Comparison of ENCODE assay signal across 33 mouse cellular contexts in genomic region chr8:84684537-84684936, GRCm38 (mm10). TPM values are rescaled to one million over a fixed set of nuclear protein-coding genes. Genes with fewer than 3 reads are reported as not detected.
DNase-seq lines count a peak whose midpoint lies in the region; ATAC-seq and TF ChIP-seq lines count a peak whose summit lies in the region.
"Had no signal": no experiment of that assay in that cellular context is flagged by ENCODE, and none has a peak within 500 bp of the region (broad histone marks: within the 10 kb centered on the region; RNA-seq: fewer than 3 reads in every experiment).

No protein-coding gene starts in this region.

- no peak for TF ChIP-seq CTCF in layer of hippocampus, adult 2 months (conservative IDR thresholded peaks at IDR 0.05)

- no peak overlapping the region for H3K4me3 ChIP-seq in forebrain, embryonic 13.5 days
- no peak overlapping the region for H3K4me3 ChIP-seq in forebrain, embryonic 14.5 days (ENCODE audit: low read depth, low read length)
- H3K4me3 ChIP-seq in layer of hippocampus, adult 2 months = no peak overlapping the region
- no peak overlapping the region for H3K4me3 ChIP-seq in neural tube, embryonic 12.5 days
- no peak overlapping the region for H3K4me3 ChIP-seq in neural tube, embryonic 15.5 days (replicated peaks)
- H3K4me3 ChIP-seq: embryonic facial prominence, embryonic 12.5 days; heart, embryonic 15.5 days; kidney, embryonic 15.5 days; liver, embryonic 15.5 days; lung, embryonic 15.5 days; midbrain, embryonic 12.5 days; stomach, embryonic 15.5 days had no signal

- H3K4me2 ChIP-seq in forebrain, embryonic 13.5 days = peak overlapping the region; percentile 95; the same call in 1 of the 2 replicates
- no peak overlapping the region for H3K4me2 ChIP-seq in forebrain, embryonic 14.5 days (ENCODE audit: low read length)
- peak overlapping the region; percentile 89; the same call in 1 of the 2 replicates for H3K4me2 ChIP-seq in neural tube, embryonic 12.5 days (replicated peaks)
- H3K4me2 ChIP-seq in neural tube, embryonic 15.5 days = no peak overlapping the region
- H3K4me2 ChIP-seq: embryonic facial prominence, embryonic 12.5 days; heart, embryonic 15.5 days; kidney, embryonic 15.5 days; liver, embryonic 15.5 days; lung, embryonic 15.5 days; midbrain, embryonic 12.5 days; stomach, embryonic 15.5 days had no signal

- H3K9me3 ChIP-seq in forebrain, embryonic 13.5 days (replicated peaks) = no peaks in the 10 kb centered on the region
- no peaks in the 10 kb centered on the region for H3K9me3 ChIP-seq in forebrain, embryonic 14.5 days (replicated peaks; ENCODE audit: control insufficient read depth, low read length)
- no peaks in the 10 kb centered on the region for H3K9me3 ChIP-seq in neural tube, embryonic 12.5 days
- H3K9me3 ChIP-seq in neural tube, embryonic 15.5 days (replicated peaks) = no peaks in the 10 kb centered on the region
- H3K9me3 ChIP-seq: embryonic facial prominence, embryonic 12.5 days; heart, embryonic 10.5 days; heart, embryonic 15.5 days; kidney, embryonic 15.5 days; liver, embryonic 15.5 days; lung, embryonic 15.5 days; midbrain, embryonic 12.5 days; stomach, embryonic 15.5 days had no signal

- H3K27me3 ChIP-seq in forebrain, embryonic 13.5 days = no peaks in the 10 kb centered on the region
- H3K27me3 ChIP-seq in forebrain, embryonic 14.5 days (replicated peaks; ENCODE audit: control insufficient read depth, insufficient read depth, low read length) = no peaks in the 10 kb centered on the region
- no peaks in the 10 kb centered on the region for H3K27me3 ChIP-seq in neural tube, embryonic 12.5 days (replicated peaks)
- no peaks in the 10 kb centered on the region for H3K27me3 ChIP-seq in neural tube, embryonic 15.5 days (replicated peaks)
- H3K27me3 ChIP-seq: embryonic facial prominence, embryonic 12.5 days; heart, embryonic 15.5 days; kidney, embryonic 15.5 days; liver, embryonic 15.5 days; lung, embryonic 15.5 days; midbrain, embryonic 12.5 days; stomach, embryonic 15.5 days had no signal

- no peak for DNase-seq in forebrain, embryonic 14.5 days (ENCODE audit: low spot score)
- DNase-seq in layer of hippocampus, adult 2 months (ENCODE audit: low spot score in 2 of 2) = no peak
- DNase-seq in layer of hippocampus, adult 9-11 months = no peak
- no peak for DNase-seq in neural tube, embryonic 10.5 days (ENCODE audit: extremely low spot score, low spot score)
- DNase-seq in heart, postnatal 36 days = no peak
- DNase-seq: adrenal gland, adult 2 months; adrenal gland, postnatal 36 days; cerebellum, adult 18-20 months; cerebellum, postnatal 36 days; embryo, embryonic 11 days; gastrocnemius, postnatal 14 days; heart, postnatal 4 days; kidney, adult 11 months; kidney, postnatal 25 days; liver; lung, postnatal 36 days; right cerebral cortex, postnatal 25 days had no signal

- peaks cover 10% of the 10 kb centered on the region for H3K36me3 ChIP-seq in forebrain, embryonic 13.5 days (ENCODE audit: poor library complexity, severe bottlenecking)
- peaks cover 16% of the 10 kb centered on the region for H3K36me3 ChIP-seq in forebrain, embryonic 14.5 days (ENCODE audit: control insufficient read depth, insufficient read depth, low read length)
- H3K36me3 ChIP-seq in neural tube, embryonic 12.5 days = peaks cover 10% of the 10 kb centered on the region
- 0 out of 2 replicates have a peak, but pooled peaks cover 5% of the 10 kb centered on the region for H3K36me3 ChIP-seq in neural tube, embryonic 15.5 days
- H3K36me3 ChIP-seq: heart, embryonic 15.5 days had no signal

- H3K4me1 ChIP-seq in forebrain, embryonic 13.5 days = peaks cover 54% of the 10 kb centered on the region
- peaks cover 24% of the 10 kb centered on the region for H3K4me1 ChIP-seq in forebrain, embryonic 14.5 days (ENCODE audit: control insufficient read depth, insufficient read depth, low read length)
- peaks cover 38% of the 10 kb centered on the region for H3K4me1 ChIP-seq in neural tube, embryonic 12.5 days
- peaks cover 50% of the 10 kb centered on the region for H3K4me1 ChIP-seq in neural tube, embryonic 15.5 days

- 51% methylated on average over 3 of the region's 3 CpGs for WGBS in forebrain, embryonic 13.5 days
- 42% methylated on average over 3 of the region's 3 CpGs for WGBS in forebrain, embryonic 14.5 days
- 23% methylated on average over 3 of the region's 3 CpGs for WGBS in neural tube, embryonic 12.5 days
- 24% methylated on average over 3 of the region's 3 CpGs for WGBS in neural tube, embryonic 15.5 days

- no peak for ATAC-seq in forebrain, embryonic 13.5 days
- no peak for ATAC-seq in forebrain, embryonic 14.5 days
- ATAC-seq in neural tube, embryonic 12.5 days (ENCODE audit: low FRiP score, low read depth) = no peak
- no peak for ATAC-seq in neural tube, embryonic 15.5 days (ENCODE audit: low FRiP score)
- ATAC-seq: activated CD4-positive, CD25-positive, alpha-beta regulatory T cell, adult 4 months; CD4-positive, CD25-positive, alpha-beta regulatory T cell, adult 4 months; inflammation-experienced regulatory T-cells, adult 6 months had no signal

- H3K9ac ChIP-seq in forebrain, embryonic 13.5 days = no peak overlapping the region
- no peak overlapping the region for H3K9ac ChIP-seq in forebrain, embryonic 14.5 days (ENCODE audit: low read length)
- no peak overlapping the region for H3K9ac ChIP-seq in neural tube, embryonic 12.5 days
- no peak overlapping the region for H3K9ac ChIP-seq in neural tube, embryonic 15.5 days (replicated peaks)
- H3K9ac ChIP-seq: heart, embryonic 15.5 days; kidney, embryonic 15.5 days; liver, embryonic 15.5 days; lung, embryonic 15.5 days; midbrain, embryonic 12.5 days; stomach, embryonic 15.5 days had no signal

- intact Hi-C loops in heart, postnatal 36 days (cut with DNase I) = no loop called here

- no peak overlapping the region for H3K27ac ChIP-seq in forebrain, embryonic 13.5 days
- no peak overlapping the region for H3K27ac ChIP-seq in forebrain, embryonic 14.5 days (ENCODE audit: low read depth, low read length)
- peak overlapping the region; percentile 97 for H3K27ac ChIP-seq in layer of hippocampus, adult 2 months
- no peak overlapping the region for H3K27ac ChIP-seq in neural tube, embryonic 12.5 days
- H3K27ac ChIP-seq in neural tube, embryonic 15.5 days (replicated peaks) = 0 out of 2 replicates have a peak overlapping the region, but pooled peaks have one; percentile 55
- H3K27ac ChIP-seq: embryonic facial prominence, embryonic 12.5 days; heart, embryonic 10.5 days; heart, embryonic 15.5 days; kidney, embryonic 15.5 days; lung, embryonic 15.5 days; midbrain, embryonic 12.5 days; stomach, embryonic 15.5 days had no signal

RNA-seq across cellular contexts. Expression of gene Trmt1, which starts 1.6 kb away (rescaled TPM):
- polyA plus RNA-seq in forebrain, embryonic 13.5 days (2015; fragmentation: Nextera tagmentation; extraction: Ambion mirVana) = 53.5 and 59.1 TPM in 2 replicates
- 47.8 and 52.3 TPM in 2 replicates for polyA plus RNA-seq in forebrain, embryonic 14.5 days (2014; fragmentation: Nextera tagmentation; extraction: Ambion mirVana)
- total RNA-seq in layer of hippocampus, adult 2 months (2021) = 100 to 1,000 TPM; 109 to 113 TPM
- 58.5 and 59.1 TPM in 2 replicates for polyA plus RNA-seq in neural tube, embryonic 12.5 days (2016; fragmentation: Nextera tagmentation; extraction: Ambion mirVana)
- polyA plus RNA-seq in neural tube, embryonic 15.5 days (2015; fragmentation: Nextera tagmentation; extraction: Ambion mirVana) = 66.7 and 75.1 TPM in 2 replicates
- 10 to 100 TPM; 36.1 to 39.2 TPM for total RNA-seq in heart, postnatal 36 days (2021)

RNA-seq across cellular contexts. Expression of gene Nacc1, which starts 3.1 kb away (rescaled TPM):
- 16.1 and 18.6 TPM in 2 replicates for polyA plus RNA-seq in forebrain, embryonic 13.5 days (2015; fragmentation: Nextera tagmentation; extraction: Ambion mirVana)
- polyA plus RNA-seq in forebrain, embryonic 14.5 days (2014; fragmentation: Nextera tagmentation; extraction: Ambion mirVana) = 17.0 and 17.6 TPM in 2 replicates
- 10 to 100 TPM; 91.8 to 93.9 TPM for total RNA-seq in layer of hippocampus, adult 2 months (2021)
- 17.2 and 19.2 TPM in 2 replicates for polyA plus RNA-seq in neural tube, embryonic 12.5 days (2016; fragmentation: Nextera tagmentation; extraction: Ambion mirVana)
- polyA plus RNA-seq in neural tube, embryonic 15.5 days (2015; fragmentation: Nextera tagmentation; extraction: Ambion mirVana) = 12.3 and 14.1 TPM in 2 replicates
- total RNA-seq in heart, postnatal 36 days (2021) = 10 to 100 TPM; 27.3 to 30.1 TPM

RNA-seq across cellular contexts. Expression of gene Lyl1, which starts 16.7 kb away (rescaled TPM):
- polyA plus RNA-seq in forebrain, embryonic 13.5 days (2015; fragmentation: Nextera tagmentation; extraction: Ambion mirVana) = 1.9 and 2.1 TPM in 2 replicates
- 2.9 and 3.8 TPM in 2 replicates for polyA plus RNA-seq in forebrain, embryonic 14.5 days (2014; fragmentation: Nextera tagmentation; extraction: Ambion mirVana)
- 1 to 10 TPM; 2.3 to 2.6 TPM for total RNA-seq in layer of hippocampus, adult 2 months (2021)
- polyA plus RNA-seq in neural tube, embryonic 12.5 days (2016; fragmentation: Nextera tagmentation; extraction: Ambion mirVana) = 4.4 and 4.5 TPM in 2 replicates
- polyA plus RNA-seq in neural tube, embryonic 15.5 days (2015; fragmentation: Nextera tagmentation; extraction: Ambion mirVana) = 3.1 and 6.1 TPM in 2 replicates
- 1 to 10 TPM; 5.4 to 5.7 TPM for total RNA-seq in heart, postnatal 36 days (2021)

RNA-seq across cellular contexts. Expression of gene Ier2, which starts 21.9 kb away (rescaled TPM):
- 35.2 and 35.4 TPM in 2 replicates for polyA plus RNA-seq in forebrain, embryonic 13.5 days (2015; fragmentation: Nextera tagmentation; extraction: Ambion mirVana)
- polyA plus RNA-seq in forebrain, embryonic 14.5 days (2014; fragmentation: Nextera tagmentation; extraction: Ambion mirVana) = 26.5 and 29.3 TPM in 2 replicates
- 1 to 10 TPM; 5.1 to 7.2 TPM for total RNA-seq in layer of hippocampus, adult 2 months (2021)
- polyA plus RNA-seq in neural tube, embryonic 12.5 days (2016; fragmentation: Nextera tagmentation; extraction: Ambion mirVana) = 72.4 and 72.8 TPM in 2 replicates
- polyA plus RNA-seq in neural tube, embryonic 15.5 days (2015; fragmentation: Nextera tagmentation; extraction: Ambion mirVana) = 20.3 and 33.1 TPM in 2 replicates
- 10 to 100 TPM; 12.6 to 16.5 TPM for total RNA-seq in heart, postnatal 36 days (2021)

RNA-seq across cellular contexts. Expression of gene G430095P16Rik, which starts 38.3 kb away (rescaled TPM):
- 3.7 and 3.8 TPM in 2 replicates for polyA plus RNA-seq in forebrain, embryonic 13.5 days (2015; fragmentation: Nextera tagmentation; extraction: Ambion mirVana)
- polyA plus RNA-seq in forebrain, embryonic 14.5 days (2014; fragmentation: Nextera tagmentation; extraction: Ambion mirVana) = 1.5 and 1.7 TPM in 2 replicates
- under 1 TPM in 1 of 2 experiments, not detected in 1; 0.54 TPM for total RNA-seq in layer of hippocampus, adult 2 months (2021)
- 2.5 and 2.6 TPM in 2 replicates for polyA plus RNA-seq in neural tube, embryonic 12.5 days (2016; fragmentation: Nextera tagmentation; extraction: Ambion mirVana)
- 1.4 and 1.8 TPM in 2 replicates for polyA plus RNA-seq in neural tube, embryonic 15.5 days (2015; fragmentation: Nextera tagmentation; extraction: Ambion mirVana)
- under 1 TPM in 1 of 2 experiments, not detected in 1; 0.44 TPM for total RNA-seq in heart, postnatal 36 days (2021)
- total RNA-seq: layer of hippocampus, adult 18-20 months; layer of hippocampus, postnatal 25 days had no signal

Comparison
In these comparisons a context has a peak if more than half of its experiments do, and no peak if none do; other contexts are left out.
1. H3K27ac ChIP-seq: peak in layer of hippocampus, adult 2 months (single experiment) and neural tube, embryonic 15.5 days (single experiment); none in forebrain, embryonic 13.5 days (single experiment), forebrain, embryonic 14.5 days (single experiment) and neural tube, embryonic 12.5 days (single experiment).
2. H3K4me2 ChIP-seq: peak in forebrain, embryonic 13.5 days (single experiment) and neural tube, embryonic 12.5 days (single experiment); none in forebrain, embryonic 14.5 days (single experiment) and neural tube, embryonic 15.5 days (single experiment).